Mouse (Mus musculus): ENCODE results near the gene Man2a1. TPM values are rescaled to one million over a fixed set of nuclear protein-coding genes. Genes with fewer than 3 reads are reported as not detected.

Gene Man2a1
- total RNA-seq, 2 experiments from 2014 or later, result 20.3 to 20.5 TPM

GRCm38 (mm10) chr17:64674401-64674800 is 73.9 kb downstream of the Man2a1 start:
- intact Hi-C loops (cut with DNase I), result no loop called here

GRCm38 (mm10) chr17:64674980-64675379 is 74.4 kb downstream of the Man2a1 start:
- intact Hi-C loops (cut with DNase I), result no loop called here
- DNase-seq (ENCODE audit: extremely low spot score in 1 of 2, low spot score in 2 of 2), result no peak

More at GRCm38 (mm10) chr17:64674401-64674800, 73.9 kb downstream of the Man2a1 start:
- DNase-seq (ENCODE audit: extremely low spot score in 1 of 2, low spot score in 2 of 2), result no peak

GRCm38 (mm10) chr17:64676735-64677469 is 76.4 kb downstream of the Man2a1 start:
- intact Hi-C loops (cut with DNase I), result no loop called here
- DNase-seq (ENCODE audit: extremely low spot score in 1 of 2, low spot score in 2 of 2), result peak; percentile 9 to 39

GRCm38 (mm10) chr17:64681461-64681860 is 80.9 kb downstream of the Man2a1 start:
- intact Hi-C loops (cut with DNase I), result no loop called here
- DNase-seq (ENCODE audit: extremely low spot score in 1 of 2, low spot score in 2 of 2), result no peak

GRCm38 (mm10) chr17:64681927-64682326 is 81.4 kb downstream of the Man2a1 start:
- intact Hi-C loops (cut with DNase I), result no loop called here
- peak in 1 of 2 experiments; percentile 85 for DNase-seq (ENCODE audit: extremely low spot score in 1 of 2, low spot score in 2 of 2)

GRCm38 (mm10) chr17:64684088-64684487 is 83.6 kb downstream of the Man2a1 start:
- intact Hi-C loops (cut with DNase I), result no loop called here
- DNase-seq (ENCODE audit: extremely low spot score in 1 of 2, low spot score in 2 of 2), result no peak

GRCm38 (mm10) chr17:64685216-64685903 is 84.8 kb downstream of the Man2a1 start:
- no peak for DNase-seq (ENCODE audit: extremely low spot score in 1 of 2, low spot score in 2 of 2)
- intact Hi-C loops (cut with DNase I), result no loop called here

- no peak for DNase-seq (ENCODE audit: extremely low spot score in 1 of 2, low spot score in 2 of 2)
- intact Hi-C loops (cut with DNase I), result no loop called here
Measured at GRCm38 (mm10) chr17:64689614-64690013, 89.1 kb downstream of the Man2a1 start.

- DNase-seq (ENCODE audit: extremely low spot score in 1 of 2, low spot score in 2 of 2), result no peak
- intact Hi-C loops (cut with DNase I), result no loop called here
Measured at GRCm38 (mm10) chr17:64697277-64697831, 96.8 kb downstream of the Man2a1 start.

- intact Hi-C loops (cut with DNase I), result no loop called here
- DNase-seq (ENCODE audit: extremely low spot score in 1 of 2, low spot score in 2 of 2), result no peak
Measured at GRCm38 (mm10) chr17:64698516-64698915, 98.0 kb downstream of the Man2a1 start.

GRCm38 (mm10) chr17:64703649-64704230 is 103.2 kb downstream of the Man2a1 start:
- intact Hi-C loops (cut with DNase I), result no loop called here

GRCm38 (mm10) chr17:64707529-64707928 is 107.0 kb downstream of the Man2a1 start:
- intact Hi-C loops (cut with DNase I), result no loop called here
- DNase-seq (ENCODE audit: extremely low spot score in 1 of 2, low spot score in 2 of 2), result no peak

More at GRCm38 (mm10) chr17:64703649-64704230, 103.2 kb downstream of the Man2a1 start:
- DNase-seq (ENCODE audit: extremely low spot score in 1 of 2, low spot score in 2 of 2), result no peak

- DNase-seq (ENCODE audit: extremely low spot score in 1 of 2, low spot score in 2 of 2), result peak in 1 of 2 experiments; percentile 17
- intact Hi-C loops (cut with DNase I), result no loop called here
Measured at GRCm38 (mm10) chr17:64716318-64716717, 115.8 kb downstream of the Man2a1 start.

- intact Hi-C loops (cut with DNase I), result no loop called here
- DNase-seq (ENCODE audit: extremely low spot score in 1 of 2, low spot score in 2 of 2), result no peak
Measured at GRCm38 (mm10) chr17:64719760-64720159, 119.2 kb downstream of the Man2a1 start.

GRCm38 (mm10) chr17:64721112-64721511 is 120.6 kb downstream of the Man2a1 start:
- intact Hi-C loops (cut with DNase I), result no loop called here

GRCm38 (mm10) chr17:64723162-64723561 is 122.6 kb downstream of the Man2a1 start:
- intact Hi-C loops (cut with DNase I), result no loop called here
- no peak for DNase-seq (ENCODE audit: extremely low spot score in 1 of 2, low spot score in 2 of 2)

More at GRCm38 (mm10) chr17:64721112-64721511, 120.6 kb downstream of the Man2a1 start:
- no peak for DNase-seq (ENCODE audit: extremely low spot score in 1 of 2, low spot score in 2 of 2)

- intact Hi-C loops (cut with DNase I), result no loop called here
- DNase-seq (ENCODE audit: extremely low spot score in 1 of 2, low spot score in 2 of 2), result no peak
Measured at GRCm38 (mm10) chr17:64725214-64725613, 124.7 kb downstream of the Man2a1 start.

- DNase-seq (ENCODE audit: extremely low spot score in 1 of 2, low spot score in 2 of 2), result no peak
- intact Hi-C loops (cut with DNase I), result no loop called here
Measured at GRCm38 (mm10) chr17:64726032-64726431, 125.5 kb downstream of the Man2a1 start.

GRCm38 (mm10) chr17:64735492-64735891 is 135.0 kb downstream of the Man2a1 start:
- intact Hi-C loops (cut with DNase I), result no loop called here
- no peak for DNase-seq (ENCODE audit: extremely low spot score in 1 of 2, low spot score in 2 of 2)

Measured in left cerebral cortex, postnatal 10 days (tissue).